Mouse (Mus musculus): ENCODE measurements around the gene Spdye4b.

- no peak for TF ChIP-seq CTCF (IDR thresholded peaks at IDR 0.05; ENCODE audit: low read depth)
- no peak for TF ChIP-seq EP300 (IDR thresholded peaks at IDR 0.05; ENCODE audit: low read depth)
Observed at GRCm38 (mm10) chr5:143153756-143154155, 27.1 kb upstream of the Spdye4b start.

Data from liver, postnatal 0 days (tissue).